Mouse (Mus musculus) CH12.LX (cell line): ENCODE measurements around the gene Fbxl22. TPM values are rescaled to one million over a fixed set of nuclear protein-coding genes. Genes with fewer than 3 reads are reported as not detected.

Source experiments
- DNase-seq: peaks from one replicate; pipeline ENCODE4 v3.0.0-alpha.2; 2013; ENCODE audit errors: extremely low read depth
- H3K27ac ChIP-seq: 2 replicates; pipeline ENCODE4 v1.5.1; 2012; ENCODE audit warnings: low read depth, mild to moderate bottlenecking, control low read depth, moderate library complexity; ENCODE audit not compliant: insufficient read depth
- H3K27me3 ChIP-seq: replicated peaks from 2 replicates; pipeline ENCODE3; 2012; ENCODE audit warnings: inconsistent platforms
- H3K36me3 ChIP-seq, 2 experiments: replicated peaks in 1 of 2; 2 replicates each; pipeline versions ENCODE3 to v1.6.1; 2012; ENCODE audit warnings: inconsistent platforms in 1 of 2, low read length in 1 of 2, mild to moderate bottlenecking in 1 of 2, mixed read lengths in 1 of 2, moderate library complexity in 1 of 2; ENCODE audit not compliant: control insufficient read depth in 1 of 2, insufficient read depth in 1 of 2
- H3K4me1 ChIP-seq, 2 experiments: 2 replicates each; pipeline ENCODE4 v1.6.1; 2012; ENCODE audit warnings: inconsistent platforms in 1 of 2, moderate library complexity in 1 of 2; ENCODE audit not compliant: insufficient read depth in 2 of 2, control insufficient read depth in 1 of 2
- H3K4me2 ChIP-seq: 2 replicates; pipeline ENCODE4 v1.6.1; 2012; ENCODE audit warnings: low read depth, mild to moderate bottlenecking, control low read depth; ENCODE audit not compliant: poor library complexity, insufficient read depth, severe bottlenecking
- H3K4me3 ChIP-seq, 3 experiments: fragments of 150-350 bp in 1 of 3; sonication (generic) in 1 of 3; replicated peaks in 1 of 3; 2 replicates each; pipeline versions ENCODE3 to v1.5.1; 2011 to 2012; ENCODE audit warnings: low read depth in 2 of 3, low read length in 2 of 3, mild to moderate bottlenecking in 2 of 3, moderate library complexity in 2 of 3, control low read depth in 1 of 3, improper control_type of control experiment in 1 of 3, inconsistent platforms in 1 of 3, mixed read lengths in 1 of 3; ENCODE audit not compliant: poor library complexity in 1 of 3
- H3K79me2 ChIP-seq: replicated peaks from 2 replicates; pipeline ENCODE4 v1.6.1; 2012; ENCODE audit warnings: mild to moderate bottlenecking, moderate library complexity; ENCODE audit not compliant: control insufficient read depth, poor library complexity, insufficient read depth, severe bottlenecking; ENCODE audit errors: extremely low read depth
- H3K9ac ChIP-seq: 2 replicates; pipeline ENCODE4 v1.6.1; 2012; ENCODE audit warnings: low read depth, mild to moderate bottlenecking, control low read depth, moderate library complexity; ENCODE audit not compliant: insufficient read depth
- H3K9me3 ChIP-seq: replicated peaks from 2 replicates; pipeline ENCODE3; 2012; ENCODE audit warnings: low read length, inconsistent platforms, mixed read lengths
- BHLHE40 ChIP-seq: IDR thresholded peaks from 2 replicates; pipeline ENCODE4 v1.6.1; 2011; ENCODE audit warnings: mild to moderate bottlenecking, low read depth, low read length, improper control_type of control experiment
- CHD2 ChIP-seq: IDR thresholded peaks from 2 replicates; pipeline ENCODE4 v1.6.1; 2011; ENCODE audit warnings: low read length, improper control_type of control experiment
- CTCF ChIP-seq, 2 experiments: IDR thresholded peaks in 1 of 2; conservative IDR thresholded peaks in 1 of 2; 2 replicates each; pipeline ENCODE4 v1.5.1; 2011 to 2012; ENCODE audit warnings: low read depth in 2 of 2, low read length in 2 of 2, improper control_type of control experiment in 1 of 2, inconsistent platforms in 1 of 2, mild to moderate bottlenecking in 1 of 2, moderate library complexity in 1 of 2
- E2F4 ChIP-seq: IDR thresholded peaks from 2 replicates; pipeline ENCODE4 v1.6.1; 2011; ENCODE audit warnings: low read depth, low read length, improper control_type of control experiment; ENCODE audit not compliant: insufficient replicate concordance
- EP300 ChIP-seq: IDR thresholded peaks from 2 replicates; pipeline ENCODE4 v1.6.1; 2011; ENCODE audit warnings: low read length, improper control_type of control experiment
- GABPA ChIP-seq: IDR thresholded peaks from 2 replicates; pipeline ENCODE4 v1.6.1; 2012; ENCODE audit warnings: low read depth, low read length, improper control_type of control experiment, inconsistent platforms; ENCODE audit not compliant: insufficient replicate concordance
- IRF4 ChIP-seq: IDR thresholded peaks from 2 replicates; pipeline ENCODE4 v1.6.1; 2014; ENCODE audit warnings: low read depth, mild to moderate bottlenecking, inconsistent platforms, low read length, improper control_type of control experiment
- KAT2A ChIP-seq: IDR thresholded peaks from 2 replicates; pipeline ENCODE4 v1.6.1; 2012; ENCODE audit warnings: low read length, improper control_type of control experiment, inconsistent platforms; ENCODE audit not compliant: insufficient replicate concordance
- MAZ ChIP-seq: IDR thresholded peaks from 2 replicates; pipeline ENCODE4 v1.6.1; 2012; ENCODE audit warnings: low read depth, mild to moderate bottlenecking, inconsistent platforms, low read length, improper control_type of control experiment, moderate library complexity
- PAX5 ChIP-seq: IDR thresholded peaks from 2 replicates; pipeline ENCODE4 v1.6.1; 2012; ENCODE audit warnings: low read length, inconsistent platforms, mixed read lengths
- POLR2A ChIP-seq: IDR thresholded peaks from 2 replicates; pipeline ENCODE4 v1.6.1; 2011; ENCODE audit warnings: low read depth, mild to moderate bottlenecking, improper control_type of control experiment, low read length
- RCOR1 ChIP-seq: conservative IDR thresholded peaks from 2 replicates; pipeline ENCODE4 v1.6.1; 2012; ENCODE audit warnings: low read depth, mild to moderate bottlenecking, inconsistent platforms, low read length, improper control_type of control experiment
- SIN3A ChIP-seq: IDR thresholded peaks from 2 replicates; pipeline ENCODE4 v1.6.1; 2012; ENCODE audit warnings: low read length, improper control_type of control experiment, inconsistent platforms
- SMC3 ChIP-seq: IDR thresholded peaks from 2 replicates; pipeline ENCODE4 v1.6.1; 2011; ENCODE audit warnings: low read depth, low read length, improper control_type of control experiment
- USF2 ChIP-seq: conservative IDR thresholded peaks from 2 replicates; pipeline ENCODE4 v1.6.1; 2011; ENCODE audit warnings: low read depth, low read length, improper control_type of control experiment
- ZKSCAN1 ChIP-seq: IDR thresholded peaks from 2 replicates; pipeline ENCODE4 v1.6.1; 2012; ENCODE audit warnings: low read depth, inconsistent platforms, low read length, improper control_type of control experiment, borderline replicate concordance
- ZNF384 ChIP-seq: IDR thresholded peaks from 2 replicates; pipeline ENCODE4 v1.6.1; 2012; ENCODE audit warnings: low read depth, low read length, improper control_type of control experiment, inconsistent platforms
- dilution Hi-C: fragments of 300-500 bp; cut with MboI; formaldehyde crosslinking; loops from 2 replicates; pipeline ENCODE4 v1.14.3; 2020; ENCODE audit warnings: low sequenced_read_pairs; ENCODE audit not compliant: extremely low pct_unique_long_range_greater_than_20kb, extremely low pct_ligation_motif_present
- in situ Hi-C: fragments of 300-500 bp; cut with MboI; formaldehyde crosslinking; loops from 3 replicates; pipeline ENCODE4 v1.14.3; 2019; ENCODE audit warnings: low sequenced_read_pairs, low pct_ligation_motif_present, low pct_unique_long_range_greater_than_20kb, mixed read lengths
- polyA plus RNA-seq: library from polyadenylated mRNA; unstranded; fragments of >175 nt; gene quantifications from 2 replicates; pipeline ENCODE4 v1.2.1, GENCODE M21; 2012; ENCODE audit warnings: low read depth; ENCODE audit not compliant: insufficient read length
- total RNA-seq, 2 experiments: library from RNA; depleted of rRNA; stranded (reverse); fragments of 300-350 nt in 1 of 2; fragments of >200 nt in 1 of 2; gene quantifications; 2 replicates each; pipeline ENCODE4 v1.2.3; 2012 to 2014

Fbxl22 gene
- total and polyA plus RNA-seq, 3 experiments: 0.19 to 0.34 (median 0.21) TPM

DNA sequence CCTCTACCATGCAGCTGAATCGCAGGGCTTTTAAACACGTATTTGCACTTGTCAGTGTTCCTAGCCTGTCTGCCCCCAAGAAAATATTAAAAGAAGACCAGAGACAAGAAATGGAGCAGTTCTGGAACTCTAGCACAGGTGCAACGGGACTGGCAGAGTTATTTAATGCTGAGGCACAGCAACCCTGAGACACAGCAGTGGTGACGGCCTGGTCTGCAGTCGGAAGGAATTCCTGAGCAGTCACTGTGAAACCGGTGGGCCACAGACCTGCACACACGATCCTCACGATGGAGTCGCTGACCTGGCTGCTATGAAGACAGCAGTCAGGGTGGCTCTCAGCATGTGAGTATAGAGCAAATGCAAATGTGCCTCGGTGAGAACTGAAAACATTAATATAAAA lies 3.4 kb upstream of the Fbxl22 start:
- Histone ChIP-seq H3K9me3 (no peaks in the 10 kb centered on the region), H3K36me3 (peaks cover 43 to 84% of the 10 kb centered on the region in 2 experiments), H3K4me2 (no peak overlapping the region), H3K4me1 (peaks cover 13 to 33% of the 10 kb centered on the region in 2 experiments), H3K79me2 (no peaks in the 10 kb centered on the region), H3K9ac (no peak overlapping the region), H3K4me3 (no peak overlapping the region), H3K27ac (no peak overlapping the region), H3K27me3 (no peaks in the 10 kb centered on the region)
- in situ Hi-C loops (loop anchor here (10.0 to 25.0 kb wide), 4 partner anchors 187 to 470 kb away; partner anchors contain the start of genes Aph1b, Ciao2a, Gm10647 and Lactb), dilution Hi-C loops (no loop called here)
- DNase-seq: no peak
- TF ChIP-seq ZKSCAN1 (no peak), SIN3A (no peak), E2F4 (no peak), PAX5 (no peak), BHLHE40 (no peak), IRF4 (no peak), CHD2 (no peak), MAZ (no peak), KAT2A (no peak), EP300 (no peak), GABPA (no peak), USF2 (no peak), SMC3 (no peak), CTCF (conservative IDR thresholded peaks at IDR 0.05 in 1 of 2, IDR thresholded peaks at IDR 0.05 in 1 of 2; ENCODE audit: low read depth in 2 of 2, low read length in 2 of 2) (no peak), ZNF384 (no peak), POLR2A (no peak)

DNA sequence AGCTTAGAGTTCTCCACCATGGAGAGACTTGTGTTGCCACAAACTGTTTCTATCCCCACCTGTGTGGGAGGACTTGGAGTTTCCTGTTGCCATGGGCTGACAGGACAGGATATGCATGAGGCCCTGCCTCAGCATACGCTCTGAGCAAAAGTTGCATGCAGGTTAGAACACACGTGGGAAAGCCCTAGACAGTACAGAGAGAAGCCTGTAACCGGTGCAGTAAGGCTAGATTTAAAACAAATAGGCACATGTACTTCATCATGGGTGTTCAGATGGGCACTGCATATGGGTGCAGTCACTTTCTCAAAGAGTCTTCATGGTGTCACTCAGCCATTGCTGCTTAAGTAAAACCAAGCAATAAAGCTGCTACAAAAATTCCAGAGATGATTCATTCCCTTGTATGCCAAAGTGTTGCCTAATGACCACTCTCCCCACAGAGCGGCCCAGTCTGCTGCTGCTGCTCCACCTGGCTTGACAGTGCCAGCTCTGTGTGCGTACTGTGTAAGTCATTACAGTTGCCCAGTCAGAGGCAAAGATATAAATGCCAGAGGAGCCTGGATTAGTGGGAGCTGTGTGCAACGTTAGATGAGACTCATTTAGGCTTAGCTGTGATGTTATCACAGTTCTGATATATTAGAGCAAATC lies 2.0 kb upstream of the Fbxl22 start:
- peaks cover 40 to 72% of the 10 kb centered on the region in 2 experiments for H3K36me3 ChIP-seq
- no peak overlapping the region for H3K9ac ChIP-seq
- in situ Hi-C loops: loop anchor here (10.0 to 25.0 kb wide), 4 partner anchors 188 to 471 kb away; partner anchors contain the start of genes Aph1b, Ciao2a, Gm10647 and Lactb
- no peaks in the 10 kb centered on the region for H3K9me3 ChIP-seq
- H3K4me3 ChIP-seq: no peak overlapping the region
- no peak overlapping the region for H3K4me2 ChIP-seq
- no peak for DNase-seq
- TF ChIP-seq RCOR1: no peak
- TF ChIP-seq, all 38 proteins: peak for 0
- dilution Hi-C loops: no loop called here
- Histone ChIP-seq H3K79me2 (no peaks in the 10 kb centered on the region), H3K27me3 (no peaks in the 10 kb centered on the region), H3K4me1 (peaks cover 13 to 36% of the 10 kb centered on the region in 2 experiments), H3K27ac (no peak overlapping the region)
